Mouse (Mus musculus): ENCODE data around the gene Car9. TPM values are rescaled to one million over a fixed set of nuclear protein-coding genes. Genes with fewer than 3 reads are reported as not detected.

The Car9 gene
- polyA plus RNA-seq, 2 experiments from 2014 or later, result 0.32 to 1.5 TPM

DNA sequence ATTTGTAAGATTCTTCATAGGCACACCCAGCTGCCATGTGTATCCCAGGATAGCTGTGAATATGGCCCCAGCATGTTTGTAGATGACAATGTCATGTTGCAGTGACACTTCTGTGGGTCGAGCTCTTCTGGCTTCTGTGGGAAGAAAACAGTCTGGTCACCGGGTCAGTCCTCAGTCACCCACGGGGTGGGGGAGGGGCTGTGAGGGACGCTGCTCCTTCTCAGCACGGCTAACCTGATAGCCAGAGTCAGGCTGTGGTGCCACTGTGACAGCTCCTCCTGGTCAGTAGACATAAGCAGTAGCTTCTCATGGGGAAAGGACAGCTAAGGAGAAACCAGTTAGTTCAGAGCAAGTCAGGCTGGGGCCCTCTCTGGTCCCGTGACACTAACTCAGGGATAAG, 10.2 kb upstream of the Car9 start:
- ATAC-seq, result no peak

DNA sequence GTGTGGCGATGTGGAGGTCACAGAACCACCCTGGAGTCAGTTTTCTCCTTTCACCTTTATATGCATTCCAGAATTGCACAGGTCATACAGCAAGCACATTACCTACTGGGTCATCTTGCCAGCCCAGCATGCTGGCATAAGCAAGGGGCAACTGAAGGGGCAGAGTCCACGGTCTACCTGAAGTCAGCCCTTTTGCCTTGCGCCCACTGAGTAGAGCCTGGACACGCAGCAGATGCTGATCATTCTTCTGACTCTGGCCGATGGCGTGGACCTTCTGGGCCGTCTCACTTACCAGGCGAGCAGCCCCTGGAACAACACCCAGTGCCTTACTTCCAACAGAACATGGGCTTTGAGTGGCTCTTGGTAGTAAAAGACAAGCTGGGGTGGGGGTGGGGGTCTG, 9.4 kb upstream of the Car9 start:
- no peak for ATAC-seq

DNA sequence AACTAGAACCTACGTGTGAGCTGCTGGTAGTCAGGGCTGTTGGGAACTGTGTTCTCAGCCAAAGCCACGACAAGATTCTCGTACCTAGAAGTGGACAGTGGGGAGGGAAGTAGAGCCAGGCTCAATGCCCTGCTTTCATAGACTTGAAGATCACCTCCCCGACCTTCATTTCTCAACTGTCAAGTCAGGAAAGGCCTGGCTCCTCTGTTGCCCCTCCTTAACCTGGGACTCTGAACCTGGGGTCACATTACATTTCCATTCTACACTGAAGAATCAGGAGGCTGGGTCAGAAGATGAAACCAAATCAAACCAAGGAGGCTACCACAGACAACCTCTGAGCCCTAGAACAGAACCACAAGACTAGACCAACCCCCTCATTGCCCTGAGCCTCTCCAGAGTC, 8.8 kb upstream of the Car9 start:
- ATAC-seq, result no peak

DNA sequence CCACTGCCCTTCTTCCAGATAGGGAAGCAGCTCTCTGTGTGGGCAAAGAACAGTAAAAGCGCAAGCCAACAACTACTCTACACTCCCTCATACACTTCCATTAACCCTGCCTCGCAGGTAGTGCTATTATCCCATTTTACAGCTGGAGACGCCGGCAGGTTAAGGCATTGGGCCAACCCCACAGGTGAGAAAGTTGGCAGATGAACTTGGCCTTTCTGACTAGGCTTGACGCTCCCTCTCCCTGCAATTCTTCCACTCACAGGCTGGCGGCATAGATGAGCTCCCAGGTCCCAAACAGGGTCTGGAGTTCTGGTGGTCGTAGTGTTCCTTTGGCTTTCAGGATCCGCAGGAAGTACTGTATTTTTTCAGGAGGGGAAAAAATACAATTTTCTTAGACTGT, 7.8 kb upstream of the Car9 start:
- ATAC-seq, result peak; percentile 27

DNA sequence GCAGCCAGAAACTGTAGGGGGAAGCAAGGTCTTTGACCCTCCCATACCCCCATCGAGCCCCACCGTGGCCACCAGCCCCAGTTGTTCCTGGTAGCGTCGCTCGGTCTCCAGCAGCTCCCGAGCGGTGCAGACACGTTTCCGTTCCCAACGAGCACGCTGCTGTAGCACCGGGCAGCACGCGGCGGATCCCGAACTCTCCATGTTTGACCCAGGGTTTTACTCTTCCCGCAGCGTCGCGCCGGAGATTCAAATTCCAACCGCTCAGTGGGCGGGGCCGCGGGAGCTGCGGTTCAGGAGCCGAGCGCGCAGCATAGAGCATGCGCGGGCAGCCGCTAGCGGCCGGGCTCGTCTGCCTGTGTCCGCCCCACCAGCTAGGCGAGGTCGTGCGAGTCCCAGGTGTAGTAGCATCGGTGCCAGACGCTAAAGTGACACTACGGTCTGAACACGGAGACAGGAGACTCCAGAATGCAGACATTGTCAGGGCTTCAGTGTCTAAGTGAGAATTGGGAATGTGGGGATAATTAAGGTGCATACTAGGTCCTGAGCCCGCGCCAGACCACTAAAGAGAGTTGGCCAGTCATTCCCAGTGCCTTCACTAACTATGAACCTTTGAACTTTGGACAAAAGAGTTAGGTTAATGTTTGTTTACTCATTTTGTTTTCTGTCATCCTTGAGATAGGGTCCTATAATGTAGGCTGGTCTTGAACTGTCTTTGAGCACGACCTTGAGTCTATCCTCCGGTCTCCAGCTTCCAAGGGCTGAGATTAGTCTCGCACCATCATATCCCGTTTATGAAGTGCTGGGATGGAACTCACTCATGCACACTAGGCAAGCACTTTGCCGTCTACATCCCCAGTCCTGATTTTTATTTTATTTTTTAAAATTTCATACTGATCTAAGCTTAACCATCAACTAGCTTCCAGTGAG, 7.1 kb upstream of the Car9 start, which contains the start of gene Arhgef39:
Gene Arhgef39, minus strand, starts transcription at position 289 of the 927 bp plus-strand sequence.
- ATAC-seq, result peak; percentile 73

DNA sequence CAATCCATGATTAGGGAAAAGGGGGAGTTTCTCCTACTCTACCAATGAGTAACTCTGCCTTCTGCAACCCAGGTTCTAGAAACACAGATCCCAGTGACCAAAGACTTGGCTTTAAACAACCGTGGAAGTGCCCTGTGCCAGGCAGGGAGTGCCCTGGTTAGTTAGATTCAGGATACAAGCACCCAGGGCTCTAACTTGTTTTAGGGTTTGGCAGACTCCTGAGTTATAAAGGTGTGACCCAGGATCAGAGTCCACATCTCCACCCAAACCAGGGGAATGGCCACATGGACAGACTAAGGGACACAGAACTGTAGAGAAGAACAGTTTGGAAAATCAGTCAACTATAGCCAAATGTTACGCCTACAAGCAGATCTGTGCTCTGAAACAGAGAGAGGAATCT, 3.7 kb upstream of the Car9 start:
- no peak for ATAC-seq

DNA sequence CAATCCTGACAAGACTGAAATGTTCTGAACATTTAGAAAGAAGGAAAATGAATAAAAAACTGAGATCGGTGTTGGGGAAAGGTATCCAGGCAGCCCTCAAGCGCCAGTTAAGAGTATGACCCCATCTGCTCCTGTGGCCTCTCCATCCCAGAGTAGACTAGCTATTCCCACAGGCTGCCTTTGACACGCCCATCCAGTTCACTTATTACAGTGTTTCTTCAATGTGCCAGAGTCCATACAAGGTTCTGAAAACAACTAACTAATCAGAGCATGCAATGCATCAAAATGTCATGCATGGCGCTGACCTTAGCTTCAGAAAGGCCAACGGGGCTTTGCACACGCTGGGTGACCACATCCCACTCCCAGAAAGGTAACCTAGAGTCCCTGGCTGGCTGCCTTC, 3.3 kb upstream of the Car9 start:
- no peak for ATAC-seq

DNA sequence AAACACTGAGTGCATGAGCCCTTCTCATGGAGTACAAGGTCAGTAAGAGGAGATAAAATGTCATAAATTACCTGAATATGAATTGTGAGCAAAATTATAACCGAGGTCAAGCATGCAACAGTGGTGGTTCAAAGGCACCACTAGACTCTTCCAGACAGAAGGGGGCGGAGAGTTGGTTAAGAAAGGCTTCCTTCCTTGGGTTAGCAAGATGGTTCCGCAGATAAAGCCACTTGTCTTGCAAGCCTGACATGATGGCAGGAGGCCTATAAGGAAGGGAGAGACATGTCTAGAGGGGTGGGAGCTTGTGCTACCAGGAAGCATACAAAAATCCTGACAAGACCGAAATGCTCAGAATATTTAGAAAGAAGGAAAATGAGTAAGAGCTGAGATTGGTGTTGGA, 2.5 kb upstream of the Car9 start:
- ATAC-seq, result no peak

DNA sequence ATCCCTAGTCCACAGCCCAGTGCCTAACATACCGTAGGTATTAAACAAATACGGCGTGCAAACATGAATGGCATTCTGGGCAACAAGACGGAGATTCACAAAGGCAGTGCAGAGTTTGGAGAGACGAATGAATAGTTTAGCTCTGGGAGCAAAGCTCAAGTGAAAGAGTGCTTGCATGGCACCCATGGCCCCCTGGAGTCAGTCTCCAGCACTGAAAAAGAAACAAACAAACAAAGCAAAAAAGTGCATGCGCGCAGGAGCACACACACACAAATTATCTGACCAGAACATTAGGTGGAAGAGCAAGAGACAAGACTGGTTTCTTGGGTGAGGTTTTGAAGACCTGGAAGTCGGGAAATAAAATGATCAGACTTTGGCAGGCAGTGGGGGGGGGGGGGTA, 692 bp upstream of the Car9 start:
- no peak for ATAC-seq

DNA sequence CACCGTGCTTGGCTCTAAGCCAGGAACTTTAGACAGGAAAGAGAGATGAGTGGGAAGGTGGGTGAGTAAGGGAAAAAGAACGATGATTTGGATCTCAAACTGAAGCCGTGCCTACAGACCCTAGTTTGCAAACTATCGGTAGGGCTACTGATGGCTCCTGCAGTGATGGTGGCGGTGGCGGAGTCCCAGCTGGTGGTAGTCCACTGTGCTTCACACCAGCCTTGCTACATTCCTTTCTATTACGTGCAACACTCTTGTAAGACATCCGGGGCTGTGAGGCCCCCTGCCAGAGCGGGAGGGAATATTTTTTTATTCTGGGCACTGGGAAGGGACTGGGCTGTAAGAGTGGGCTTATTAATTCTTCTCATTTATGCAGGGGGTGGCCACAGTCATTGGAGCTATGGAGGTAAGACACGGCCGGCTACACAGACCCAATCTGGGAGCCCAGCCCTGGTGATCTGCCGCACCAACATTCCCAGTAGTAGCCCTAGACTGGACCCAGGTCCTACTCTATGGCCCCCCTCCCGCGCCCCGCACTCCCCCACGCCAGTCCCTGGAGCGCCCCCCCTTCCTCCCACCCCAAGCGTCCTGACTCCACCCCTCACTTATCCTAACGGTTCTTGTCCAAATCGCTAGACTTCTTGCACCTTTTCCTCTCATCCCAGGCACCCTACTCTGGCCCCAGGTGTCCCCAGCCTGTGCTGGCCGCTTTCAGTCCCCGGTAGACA, 1.3 kb downstream of the Car9 start:
- ATAC-seq, result no peak

DNA sequence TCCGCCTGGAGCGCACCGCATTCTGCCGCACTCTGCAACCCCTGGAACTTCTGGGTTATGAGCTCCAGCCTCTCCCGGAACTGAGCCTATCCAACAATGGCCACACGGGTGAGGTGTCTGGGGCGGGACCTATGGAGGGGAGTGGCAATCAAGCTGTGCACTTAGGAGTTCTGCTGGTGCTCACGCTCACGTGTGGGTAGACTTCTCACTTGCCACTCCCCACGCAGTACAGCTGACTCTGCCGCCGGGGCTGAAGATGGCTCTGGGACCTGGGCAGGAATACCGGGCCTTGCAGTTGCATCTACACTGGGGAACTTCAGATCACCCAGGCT, 1.9 kb downstream of the Car9 start:
- peak; percentile 99 for ATAC-seq

DNA sequence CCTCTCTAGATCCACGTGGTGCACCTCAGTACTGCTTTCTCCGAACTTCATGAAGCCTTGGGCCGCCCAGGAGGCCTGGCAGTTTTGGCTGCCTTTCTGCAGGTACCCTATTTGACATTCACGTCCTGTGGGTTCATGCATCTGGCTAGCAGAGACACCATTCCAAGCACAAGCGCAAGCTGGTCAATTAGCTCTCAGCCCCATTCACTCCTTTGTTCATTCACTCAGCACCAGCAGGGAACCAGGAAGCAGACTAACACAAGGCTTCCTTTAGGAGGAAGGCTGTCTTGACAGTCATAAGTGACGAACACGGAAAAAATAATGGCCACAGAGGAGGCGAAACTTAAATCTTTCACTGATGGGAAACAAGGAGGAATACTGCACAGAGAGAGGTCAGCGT, 2.3 kb downstream of the Car9 start:
- no peak for ATAC-seq

DNA sequence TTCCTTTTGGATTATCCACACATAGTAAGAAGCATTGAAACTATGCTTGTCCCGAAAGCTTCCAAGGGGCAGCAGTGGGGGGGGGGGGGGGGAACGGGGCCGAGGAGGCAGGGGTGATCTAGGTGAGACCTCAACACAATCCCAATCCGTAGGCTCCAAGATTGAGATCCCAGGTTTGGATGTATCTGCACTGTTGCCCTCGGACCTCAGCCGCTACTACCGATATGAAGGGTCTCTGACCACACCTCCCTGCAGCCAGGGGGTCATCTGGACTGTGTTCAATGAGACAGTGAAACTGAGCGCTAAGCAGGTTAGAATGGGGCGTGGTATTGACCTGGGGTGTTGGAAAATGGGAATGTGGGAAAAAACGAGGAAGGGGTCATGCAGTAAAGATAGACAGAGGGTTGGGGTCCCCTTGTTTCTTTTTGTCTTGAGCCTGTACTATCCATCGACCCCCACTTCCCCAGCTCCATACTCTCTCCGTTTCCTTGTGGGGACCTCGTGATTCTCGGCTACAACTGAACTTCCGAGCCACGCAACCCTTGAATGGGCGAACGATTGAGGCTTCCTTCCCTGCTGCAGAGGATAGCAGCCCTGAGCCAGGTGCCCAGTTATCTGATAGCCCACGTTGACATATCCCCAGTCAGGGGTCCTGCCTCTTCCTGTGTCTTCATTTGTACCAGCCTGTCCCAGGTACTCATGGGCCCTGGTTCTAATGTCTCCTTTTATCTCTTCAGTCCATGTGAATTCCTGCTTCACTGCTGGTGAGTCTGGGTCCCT, 5.1 kb downstream of the Car9 start:
- no peak for ATAC-seq

DNA sequence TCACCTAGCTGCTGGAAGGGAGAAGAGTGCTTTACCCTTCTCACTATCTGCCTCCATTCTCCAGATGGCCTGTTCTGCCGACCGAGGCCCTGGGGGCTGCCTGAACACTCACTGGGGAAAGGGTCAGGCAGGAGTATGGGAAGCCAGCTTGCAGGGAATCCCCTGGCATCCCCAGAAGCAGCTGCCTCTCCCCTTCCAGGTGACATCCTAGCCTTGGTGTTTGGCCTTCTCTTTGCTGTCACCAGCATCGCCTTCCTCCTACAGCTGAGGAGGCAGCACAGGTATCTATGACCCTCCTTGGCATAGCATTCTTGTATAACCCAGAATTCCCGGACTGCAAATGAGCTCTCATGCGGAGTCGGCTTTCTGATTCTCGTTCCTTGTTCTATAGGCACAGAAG, 5.9 kb downstream of the Car9 start:
- ATAC-seq, result no peak

DNA sequence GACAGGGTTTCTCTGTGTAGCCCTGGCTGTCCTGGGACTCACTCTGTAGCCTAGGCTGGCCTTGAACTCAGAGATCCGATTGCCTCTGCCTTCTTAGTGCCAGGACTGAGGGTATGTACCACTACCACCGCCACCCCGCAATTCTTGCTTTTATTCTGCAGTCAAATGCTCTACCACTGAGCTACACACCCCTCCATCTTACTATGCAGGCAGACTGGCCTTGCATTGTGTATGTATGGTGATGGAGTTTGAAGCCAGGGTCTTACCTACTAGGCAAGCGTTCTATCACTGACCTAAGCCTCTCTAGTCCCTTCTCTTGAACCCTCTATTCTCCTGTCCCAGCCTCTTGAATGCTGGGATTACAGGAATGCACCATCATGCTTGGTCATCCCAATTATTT, 6.5 kb downstream of the Car9 start:
- ATAC-seq, result no peak

DNA sequence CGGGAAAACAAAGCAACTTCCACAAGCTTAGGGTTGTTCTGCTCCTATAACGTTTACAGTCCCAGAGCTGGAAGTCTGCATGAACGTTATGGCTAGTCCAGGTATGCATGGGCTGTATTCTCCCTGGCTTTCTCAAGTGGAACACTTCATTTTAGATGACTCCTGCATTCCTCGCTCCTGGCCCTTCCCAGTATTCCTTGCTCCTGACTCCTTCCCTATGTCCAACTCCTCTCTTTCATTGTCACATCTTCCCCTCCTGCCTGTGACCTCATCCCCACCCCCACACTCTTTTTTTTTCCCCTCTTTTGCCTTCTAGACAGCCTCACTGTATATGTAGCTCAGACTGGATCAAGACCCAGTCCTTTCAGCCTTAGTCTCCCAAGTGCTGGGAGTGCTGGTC, 7.0 kb downstream of the Car9 start:
- ATAC-seq, result no peak

DNA sequence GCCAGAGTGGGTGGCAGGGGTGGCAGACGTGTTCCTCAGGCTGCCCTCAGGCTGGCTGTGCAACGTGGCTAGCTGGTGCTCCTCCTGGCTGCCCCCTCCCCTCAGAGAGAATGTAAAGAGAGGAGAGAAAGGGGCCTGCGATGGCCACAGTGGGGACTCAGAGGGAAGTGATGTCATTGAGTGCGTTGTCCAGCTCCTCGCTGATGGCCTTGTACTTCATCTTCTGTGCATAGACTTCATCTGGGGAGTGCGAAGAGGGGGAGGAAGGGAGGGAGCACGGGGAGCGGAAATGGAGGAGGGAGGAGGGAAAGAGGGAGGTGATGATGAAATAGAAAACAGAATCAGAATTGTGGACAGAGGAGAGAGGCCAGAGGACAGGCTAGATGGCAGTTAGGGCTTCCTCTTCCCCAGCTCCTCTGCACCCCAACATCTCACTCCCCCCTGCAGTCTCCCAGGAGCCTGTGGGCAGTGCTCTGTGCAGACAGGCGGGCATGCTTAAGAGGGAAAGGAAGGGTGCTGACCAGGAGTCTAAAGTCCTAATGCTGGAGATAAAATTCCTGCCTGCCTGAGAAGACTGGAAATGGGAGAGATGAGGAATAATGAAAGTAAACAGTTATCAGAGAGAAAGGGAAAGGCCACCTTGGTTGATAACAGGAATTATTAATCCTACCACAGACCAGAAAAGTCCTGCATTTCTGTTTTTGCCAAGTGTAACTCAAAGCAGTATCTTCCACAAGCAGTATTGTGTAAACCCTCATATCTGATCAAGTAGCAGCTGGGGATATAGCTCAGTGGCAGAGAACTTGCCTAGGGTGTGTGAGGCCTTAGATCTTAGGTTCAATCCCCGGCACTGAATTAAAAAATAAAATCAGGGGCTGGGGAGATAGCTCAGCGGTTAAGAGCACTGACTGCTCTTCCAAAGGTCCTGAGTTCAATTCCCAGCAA, 9.3 kb downstream of the Car9 start:
- ATAC-seq, result no peak

DNA sequence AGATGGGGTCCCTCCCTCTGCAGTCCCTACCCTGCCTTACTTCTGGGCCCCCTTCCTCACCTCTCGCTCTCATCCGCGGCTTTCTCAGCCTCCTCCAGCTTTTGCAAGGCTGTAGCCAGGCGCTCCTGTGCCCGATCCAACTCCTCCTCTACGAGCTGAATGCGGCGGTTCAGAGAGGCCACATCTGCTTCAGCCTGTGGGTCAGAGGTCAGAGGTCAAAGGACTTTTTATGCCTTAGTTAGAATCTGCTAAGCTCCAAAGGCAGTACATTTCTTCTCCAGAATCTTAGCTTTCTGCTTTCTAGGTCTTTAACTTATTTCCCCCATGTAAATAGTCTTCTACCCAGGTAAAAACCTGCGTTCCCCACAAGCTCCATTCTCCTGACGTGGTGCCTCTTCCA, 12.8 kb downstream of the Car9 start:
- ATAC-seq, result no peak

DNA sequence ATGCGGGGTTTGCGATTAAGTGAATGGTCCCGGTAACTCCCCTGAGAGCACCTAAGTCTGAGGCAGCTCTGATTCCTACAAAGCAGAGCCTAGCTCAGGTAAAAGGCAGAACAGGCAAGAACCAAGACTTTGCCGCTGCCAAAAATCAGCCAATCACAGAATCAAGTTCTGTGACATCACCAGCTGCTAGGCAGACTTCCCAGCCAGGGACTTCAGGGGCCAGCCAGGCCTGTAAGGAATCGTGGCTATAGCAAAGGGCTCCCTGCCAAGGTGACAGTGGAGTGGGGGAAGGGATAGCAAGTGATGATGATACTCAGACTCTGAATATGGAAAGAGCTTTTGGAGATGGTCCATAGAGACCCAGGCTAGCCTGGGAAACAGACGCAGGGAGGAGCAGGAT, 13.2 kb downstream of the Car9 start:
- peak; percentile 91 for ATAC-seq

DNA sequence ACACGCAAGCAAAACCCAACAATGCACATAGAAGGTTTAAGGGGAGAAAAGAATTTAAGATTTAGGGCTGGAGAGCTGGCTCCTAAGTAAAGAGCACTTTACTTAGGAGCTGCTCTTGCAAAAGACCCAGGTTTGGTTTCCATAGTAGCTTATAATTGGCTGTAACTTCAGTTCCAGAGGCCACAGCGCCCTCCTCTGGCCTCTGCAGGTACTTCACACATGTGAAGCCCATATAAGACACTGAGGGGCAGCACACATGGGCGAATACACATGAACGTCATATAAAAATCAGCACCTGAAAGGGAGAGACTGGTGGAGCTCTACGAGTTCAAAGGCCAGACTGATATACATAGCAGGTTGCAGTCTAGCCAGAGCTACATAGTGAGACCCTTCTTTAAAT, 21.1 kb downstream of the Car9 start:
- ATAC-seq, result no peak

DNA sequence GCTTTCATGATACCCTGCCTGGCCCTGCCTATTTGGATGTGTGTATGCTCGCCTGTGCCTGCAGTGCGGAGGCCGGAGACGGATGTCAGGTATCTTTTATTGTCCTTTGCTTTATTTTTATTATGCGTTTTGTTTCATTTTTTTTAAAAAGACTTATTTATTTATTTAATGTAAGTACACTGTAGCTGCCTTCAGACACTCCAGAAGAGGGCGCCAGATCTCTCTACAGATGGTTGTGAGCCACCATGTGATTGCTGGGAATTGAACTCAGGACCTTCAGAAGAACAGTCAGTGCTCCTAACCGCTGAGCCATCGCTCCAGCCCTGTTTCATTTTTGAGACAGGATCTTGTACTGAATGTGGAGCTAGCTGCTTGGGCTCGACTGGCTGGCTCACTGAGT, 21.7 kb downstream of the Car9 start:
- no peak for ATAC-seq

DNA sequence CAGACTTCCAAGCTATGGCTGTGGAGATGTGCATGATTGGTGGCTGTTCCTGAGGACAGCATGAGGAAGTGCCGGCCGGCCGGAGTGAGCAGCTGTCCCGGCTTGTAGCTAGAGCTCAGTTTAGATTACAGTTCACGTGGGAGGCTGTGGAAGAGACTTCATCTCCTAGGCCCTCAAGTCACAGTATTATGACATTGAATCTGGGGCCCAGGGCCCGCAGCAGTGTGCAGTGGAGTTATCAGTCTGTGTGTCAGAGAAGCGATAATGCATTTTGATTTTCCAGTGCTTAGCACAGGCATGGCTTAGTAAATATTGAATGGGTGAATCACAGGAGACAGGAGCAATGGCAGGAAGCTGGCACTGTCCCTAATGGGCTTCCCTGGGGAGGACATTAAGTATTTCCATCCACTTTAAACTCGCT, 23.3 kb downstream of the Car9 start:
- ATAC-seq, result no peak

Data from CD4-positive, CD25-positive, alpha-beta regulatory T cell, adult 4 months (primary cell).